Mouse (Mus musculus) frontal cortex, adult (tissue): Measurements from ENCODE around the gene Rbm28.

Source experiments
- ATAC-seq: cut with Nextera tagmentation; 2 replicates; pipeline ENCODE4 v1.9.2; 2017; ENCODE audit warnings: mild to moderate bottlenecking, moderate library complexity, mixed read lengths; ENCODE audit not compliant: low TSS enrichment

Gene Rbm28

DNA sequence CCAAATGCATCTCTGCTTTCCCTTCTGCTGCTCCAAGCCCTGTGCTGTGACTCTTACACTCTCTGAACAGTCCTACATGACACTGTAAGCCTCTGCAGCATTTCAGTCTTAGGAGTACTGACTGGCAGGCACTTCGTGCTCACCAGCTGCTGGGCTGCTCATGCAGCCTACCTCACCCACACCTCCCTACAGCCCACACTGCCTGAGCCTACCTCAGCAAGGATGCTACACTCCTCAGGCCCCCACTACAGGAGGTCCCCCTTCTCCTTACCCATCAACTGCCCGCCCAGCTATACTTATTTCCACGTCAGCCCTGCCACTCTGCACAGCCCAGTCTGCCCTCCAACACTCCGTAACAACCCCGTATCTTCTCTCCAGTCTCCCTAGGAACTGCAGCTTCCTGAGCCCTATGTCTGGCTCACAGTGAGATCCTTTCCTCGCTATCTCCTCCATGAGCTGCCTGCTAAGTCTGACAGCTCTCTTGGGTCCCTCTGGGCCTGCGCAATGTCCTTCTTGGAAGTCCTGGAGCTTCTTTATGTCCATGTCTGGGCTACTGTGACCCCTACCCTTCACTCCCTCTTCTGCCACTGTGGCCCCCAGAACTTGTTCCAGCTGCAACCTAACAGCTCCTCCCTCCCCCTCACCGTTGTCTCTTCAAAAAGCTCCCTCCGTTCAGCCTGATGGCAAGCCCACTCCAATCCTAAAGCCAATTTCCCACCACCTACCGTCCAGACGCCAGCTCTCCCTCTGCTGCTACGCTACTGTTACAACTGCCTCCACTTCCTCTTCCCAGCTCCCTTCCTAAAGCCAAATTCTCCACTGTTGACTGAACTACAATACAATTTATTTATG is 19.1 kb downstream of the Rbm28 start:
- ATAC-seq, result peak; percentile 79

DNA sequence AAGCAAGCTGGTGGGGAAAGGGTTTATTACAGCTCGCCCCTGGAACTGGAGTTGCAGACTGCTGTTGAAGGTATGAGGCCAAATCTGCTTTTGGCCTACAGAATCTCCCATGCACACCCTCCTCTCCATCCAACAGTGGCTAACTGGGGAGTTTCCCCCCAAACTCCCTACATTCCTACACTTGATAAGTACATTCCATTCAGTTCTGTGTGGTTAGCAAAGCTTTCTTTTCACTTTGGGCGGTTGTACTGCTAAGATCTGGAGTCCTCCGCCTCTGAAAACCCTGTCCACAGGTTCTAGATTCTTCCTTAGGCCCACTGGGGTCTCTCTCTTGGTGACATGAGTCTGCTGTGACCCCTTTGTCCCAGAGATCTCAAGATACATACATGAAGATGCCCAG is 19.8 kb downstream of the Rbm28 start:
- ATAC-seq, result no peak

DNA sequence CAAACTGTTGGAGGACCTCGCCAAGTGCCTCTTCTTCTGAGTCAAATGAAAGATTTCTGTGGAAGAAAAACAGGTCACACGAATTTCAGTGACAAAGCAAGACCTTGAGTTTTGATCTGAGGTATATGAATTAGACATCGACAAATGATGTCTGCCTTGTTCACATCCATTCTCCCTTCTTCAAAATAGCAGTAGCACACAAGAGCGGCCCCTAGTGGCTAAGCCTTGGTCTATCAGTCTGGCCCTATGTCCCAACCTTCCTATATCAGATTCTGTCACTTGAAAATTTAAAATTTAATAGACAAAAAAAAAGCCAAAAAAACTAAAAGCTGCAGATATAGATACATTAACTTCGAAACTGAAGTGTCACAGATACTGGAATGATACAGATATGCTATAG is 21.2 kb downstream of the Rbm28 start:
- peak; percentile 73 for ATAC-seq

DNA sequence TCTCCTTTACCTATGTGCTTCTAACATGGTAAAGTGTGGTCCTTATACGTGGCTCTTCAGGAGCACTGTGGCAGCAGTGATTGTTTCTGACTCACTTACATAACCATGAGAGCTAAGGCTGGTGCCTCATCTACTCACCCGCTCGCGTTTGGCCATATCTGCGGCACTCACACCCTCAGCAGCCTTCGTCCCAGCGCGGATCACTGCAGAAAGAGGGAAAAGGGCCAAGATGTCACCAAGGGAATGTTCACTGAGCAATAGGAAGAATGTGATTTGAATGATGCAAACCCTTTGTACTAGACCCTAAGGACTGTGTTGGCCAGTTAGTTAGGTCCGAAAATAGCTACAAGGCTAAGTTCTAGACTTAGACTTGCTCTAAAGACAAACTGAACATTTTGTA is 27.4 kb downstream of the Rbm28 start:
- peak; percentile 70 for ATAC-seq

DNA sequence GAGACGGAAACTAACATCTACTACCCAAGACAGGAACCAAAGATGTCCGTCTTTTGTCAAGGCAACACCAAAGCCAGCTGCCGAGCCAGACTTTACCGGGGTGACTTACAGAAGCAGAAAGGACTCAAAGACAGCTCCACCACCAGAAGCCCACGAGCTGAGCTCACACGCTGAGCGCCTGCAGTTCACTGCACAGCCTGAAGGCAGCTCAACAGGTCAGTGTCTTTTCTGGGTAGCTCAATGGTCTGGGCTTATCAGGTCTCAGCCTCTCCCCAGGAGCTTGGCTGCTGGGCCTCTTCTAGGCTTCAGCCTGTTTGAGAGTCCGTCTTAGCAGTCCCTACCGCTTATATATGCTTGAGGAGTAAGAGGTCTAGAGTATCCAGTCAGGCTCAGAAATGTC is 31.7 kb downstream of the Rbm28 start:
- ATAC-seq, result no peak

DNA sequence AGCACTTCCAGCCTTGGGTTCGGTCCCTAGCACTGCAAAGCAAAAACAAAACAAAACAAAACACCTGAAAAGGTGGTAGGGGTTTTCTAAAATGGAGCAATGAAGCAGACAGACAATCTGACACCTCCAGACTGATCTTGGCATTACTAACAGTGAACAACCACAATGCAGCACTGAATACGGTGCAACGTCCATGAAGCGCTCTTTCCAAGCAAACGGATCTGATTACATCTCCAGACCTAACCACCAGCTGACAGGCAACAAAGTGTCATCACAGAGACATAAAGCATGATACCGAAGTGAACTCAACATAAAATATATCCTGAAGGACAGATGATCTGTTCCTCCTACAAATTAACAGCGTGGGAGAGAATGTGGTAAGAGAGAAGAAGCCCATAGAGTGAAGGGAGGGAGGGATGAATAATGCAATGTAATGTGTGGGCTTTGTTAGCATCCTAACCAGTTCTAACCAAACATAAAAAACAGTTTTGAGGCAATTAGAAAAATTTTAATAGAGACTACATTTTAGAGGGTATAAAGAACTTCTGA is 37.9 kb downstream of the Rbm28 start:
- ATAC-seq, result peak; percentile 76

DNA sequence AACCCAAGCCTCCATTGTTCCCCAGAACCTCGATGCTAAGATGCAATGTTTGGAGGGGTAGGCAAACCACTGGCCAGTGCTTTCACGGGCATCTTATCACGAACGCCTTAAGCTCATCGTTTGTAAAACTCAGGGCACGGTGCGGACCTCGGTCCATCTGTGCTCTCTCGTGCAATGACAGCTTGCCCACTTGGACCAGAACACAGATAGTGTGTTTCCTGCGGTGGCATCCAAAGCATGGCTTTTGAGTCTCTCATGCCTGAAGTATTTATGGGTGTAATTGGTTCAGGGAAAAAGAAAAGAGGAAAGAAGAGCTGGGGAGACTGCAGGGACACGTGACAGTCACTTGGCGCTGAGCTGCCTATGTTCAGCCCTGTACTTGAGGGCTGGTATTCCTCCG is 44.8 kb downstream of the Rbm28 start:
- ATAC-seq, result no peak

DNA sequence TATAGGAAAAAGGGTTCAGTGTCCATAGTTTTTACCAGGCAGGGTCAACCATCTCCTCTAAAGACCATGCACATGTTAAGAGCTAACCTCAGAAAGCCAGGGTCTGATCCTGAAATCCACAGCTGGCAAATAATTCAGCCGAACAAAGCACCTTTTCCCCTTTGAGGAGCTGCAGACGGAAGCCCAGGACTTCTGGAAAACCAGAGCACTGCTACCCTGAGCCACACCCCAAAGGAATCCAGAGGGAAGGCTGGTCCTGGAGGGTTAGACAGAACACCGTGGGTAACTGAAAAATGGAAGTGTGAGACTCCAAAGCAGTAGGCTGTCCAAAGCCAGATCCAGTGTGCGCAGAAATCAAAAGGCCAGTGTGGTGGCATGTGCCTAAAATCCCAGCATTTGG is 45.8 kb downstream of the Rbm28 start:
- ATAC-seq, result no peak

DNA sequence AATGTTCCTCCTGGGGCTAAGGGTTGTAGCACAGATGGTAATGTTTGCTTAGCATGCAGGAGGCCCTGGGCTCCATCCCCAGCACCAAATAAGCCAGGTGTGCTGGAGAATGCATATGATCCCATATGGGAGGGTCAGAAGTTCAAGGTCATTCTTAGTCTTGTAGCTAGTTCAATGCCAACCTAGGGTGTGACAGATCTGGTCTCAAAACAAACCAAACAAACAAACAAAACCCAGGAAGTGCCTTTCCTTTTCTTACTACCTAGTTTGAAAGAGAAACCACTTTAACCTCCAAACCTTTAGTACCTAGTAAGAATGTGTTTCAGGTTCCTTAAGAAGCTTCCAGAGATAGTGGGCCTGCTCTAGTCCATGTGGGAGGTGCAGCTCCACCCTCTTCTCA is 46.6 kb downstream of the Rbm28 start:
- no peak for ATAC-seq

DNA sequence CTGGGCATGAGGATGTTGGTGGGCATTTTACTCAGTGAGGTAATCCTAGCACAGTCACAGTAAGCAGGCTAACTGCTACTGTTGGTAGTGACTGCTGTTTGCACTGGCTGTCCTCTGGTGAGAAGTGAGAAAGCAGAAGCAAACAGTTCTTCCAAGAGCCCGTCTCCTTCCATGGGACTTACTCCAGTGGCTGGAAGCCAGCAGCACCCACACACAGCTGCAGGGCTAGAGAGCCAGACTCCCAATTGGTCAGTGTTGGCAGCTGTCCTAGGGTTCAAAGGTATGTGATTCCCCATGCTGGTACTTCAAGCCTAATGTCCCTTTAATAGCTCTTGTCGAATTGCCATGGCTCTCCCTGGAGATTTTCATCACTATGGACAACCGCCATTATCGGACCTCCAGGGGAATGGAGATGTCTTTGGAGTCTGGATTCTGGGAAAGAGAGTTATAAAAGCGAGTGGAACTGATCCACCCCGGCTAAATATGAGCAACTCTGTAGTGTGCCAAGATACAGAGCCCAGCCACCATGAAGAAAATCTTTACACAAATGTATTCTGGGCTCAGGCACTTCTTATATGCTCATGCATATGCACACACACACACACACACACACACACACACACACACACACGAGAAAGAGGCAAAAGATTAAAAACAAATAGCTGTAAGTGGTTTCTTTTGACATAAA is 47.2 kb downstream of the Rbm28 start:
- ATAC-seq, result peak; percentile 84

DNA sequence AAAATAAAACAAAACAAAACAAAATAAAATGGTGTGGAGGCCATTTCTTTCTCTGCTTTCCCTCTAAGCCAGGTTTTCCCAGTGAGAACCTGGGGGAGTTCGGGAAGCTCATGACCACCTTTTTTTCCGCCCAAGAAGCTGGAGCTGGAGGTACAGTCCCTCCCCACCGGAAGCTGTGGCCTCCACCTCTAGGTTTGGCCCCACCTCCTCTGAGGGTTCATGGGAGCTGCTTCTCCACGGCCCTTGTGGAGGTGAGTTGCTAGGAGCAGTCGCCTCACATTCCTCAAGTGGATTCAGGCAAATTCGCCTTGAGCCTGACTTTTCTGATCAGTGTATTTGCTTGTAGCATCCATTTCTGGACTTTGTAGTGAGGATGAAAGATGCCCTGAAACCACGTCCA is 49.0 kb downstream of the Rbm28 start:
- ATAC-seq, result no peak

DNA sequence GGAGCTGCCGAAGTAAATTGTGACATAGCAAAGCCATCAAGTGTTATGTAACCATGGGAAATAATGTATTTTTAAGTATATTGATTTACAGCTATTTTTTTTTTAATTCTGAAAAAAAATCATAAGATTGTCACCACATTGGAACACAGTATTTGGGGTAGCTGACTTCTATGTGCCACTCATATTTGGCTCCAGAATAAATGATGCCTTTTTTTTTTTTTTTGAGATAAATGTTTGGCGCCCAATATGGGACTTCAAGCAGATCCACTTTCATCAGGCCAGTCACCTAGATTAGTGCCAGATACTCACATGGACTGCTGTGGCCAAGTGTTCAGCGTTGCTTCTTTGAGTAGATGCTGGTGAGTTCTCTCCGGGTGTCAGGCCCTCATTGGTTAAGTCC is 53.3 kb downstream of the Rbm28 start:
- no peak for ATAC-seq

DNA sequence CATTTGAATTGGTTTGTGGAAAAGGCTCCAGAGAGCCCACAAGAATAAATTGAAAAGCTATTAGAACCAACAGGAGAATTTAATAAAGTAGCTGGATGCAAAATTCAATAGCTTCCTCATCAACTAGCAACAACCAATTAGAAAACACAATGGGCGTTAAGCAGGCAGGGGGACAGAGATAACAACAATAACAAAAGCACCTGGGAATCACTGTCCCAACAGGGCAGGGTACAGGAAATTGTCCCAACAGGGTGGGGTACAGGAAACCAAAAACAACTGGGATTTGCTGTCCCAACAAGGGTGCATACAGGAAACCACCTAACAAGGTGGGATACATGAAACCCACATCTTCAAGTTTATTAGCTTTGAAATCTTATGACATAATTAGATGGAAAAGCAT is 56.4 kb downstream of the Rbm28 start:
- no peak for ATAC-seq

DNA sequence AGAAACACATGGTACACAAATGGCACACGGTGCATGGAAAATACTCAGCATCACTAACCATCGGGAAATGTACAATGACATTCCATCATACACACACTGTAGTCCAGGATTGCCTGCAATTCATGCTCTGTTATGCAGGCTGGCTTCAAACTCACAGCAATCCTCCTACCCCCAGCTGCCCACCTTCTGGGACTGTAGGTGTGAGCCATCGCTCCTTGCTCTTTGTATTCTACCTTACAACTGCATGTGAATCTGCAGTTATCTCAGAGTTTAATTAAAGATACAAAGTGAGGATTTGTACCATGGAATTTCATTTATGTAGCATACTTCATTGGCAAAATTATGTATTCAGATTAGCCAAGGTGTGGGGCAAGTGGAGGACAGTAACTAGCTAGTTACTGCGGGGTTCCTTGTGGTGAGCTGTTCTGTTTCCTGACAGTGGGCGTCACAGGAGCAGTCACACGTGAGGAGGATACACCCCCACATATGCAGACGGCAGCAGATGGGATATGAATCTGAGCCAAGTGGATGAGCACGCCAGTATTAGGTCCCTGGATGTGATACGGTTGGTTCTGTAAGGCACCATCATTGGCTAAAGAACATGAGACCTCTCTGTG is 63.5 kb downstream of the Rbm28 start:
- ATAC-seq, result peak; percentile 85

DNA sequence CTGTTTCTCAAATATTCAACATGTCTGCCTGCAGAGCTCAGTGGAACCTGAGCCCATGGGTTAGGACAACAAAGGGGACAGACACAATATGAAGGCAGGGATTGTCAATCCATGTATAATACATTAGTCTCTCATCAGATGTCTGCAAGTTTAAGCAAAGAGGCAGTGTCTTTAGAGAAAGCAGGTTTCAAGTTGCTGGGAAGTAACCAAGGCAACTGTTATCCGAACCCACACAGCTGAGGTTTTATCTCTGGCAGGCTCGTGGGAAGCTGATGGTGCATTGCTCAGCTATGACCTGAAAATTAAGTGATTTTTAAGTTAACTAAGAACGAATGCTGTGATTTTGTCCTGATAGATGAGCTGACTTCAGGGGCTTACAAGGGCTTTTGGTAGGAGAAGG is 64.4 kb downstream of the Rbm28 start:
- peak; percentile 84 for ATAC-seq

DNA sequence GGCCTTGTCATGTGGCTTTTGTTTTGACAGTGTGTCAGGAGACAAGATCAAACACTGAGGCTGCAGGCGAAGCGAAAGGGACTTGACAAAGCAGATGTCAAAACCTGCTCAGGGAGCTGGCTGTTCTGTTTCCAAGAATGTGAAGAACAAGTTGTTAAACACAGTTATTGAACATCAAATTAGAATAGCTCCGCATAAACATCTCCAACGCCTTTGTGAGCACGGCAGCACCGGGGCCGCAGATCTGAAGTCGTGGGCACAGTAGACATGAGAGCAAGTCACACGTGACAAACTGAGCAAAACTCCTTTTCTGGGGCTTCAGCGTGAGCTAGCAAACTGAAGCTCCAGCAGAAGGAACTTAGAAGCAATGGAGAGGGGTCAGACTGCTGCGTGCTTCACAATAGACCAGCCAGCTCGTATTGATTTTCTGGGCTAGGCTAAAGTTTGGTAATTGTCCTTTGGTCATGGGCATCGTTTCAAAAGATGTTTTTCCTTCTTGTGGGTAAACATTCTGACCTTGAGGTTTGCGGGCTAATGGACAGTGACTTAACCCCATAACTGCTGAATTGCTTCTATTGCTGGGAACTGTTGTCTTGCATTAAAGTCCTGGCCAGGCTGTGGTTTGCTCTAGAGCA is 65.2 kb downstream of the Rbm28 start:
- ATAC-seq, result peak; percentile 46

DNA sequence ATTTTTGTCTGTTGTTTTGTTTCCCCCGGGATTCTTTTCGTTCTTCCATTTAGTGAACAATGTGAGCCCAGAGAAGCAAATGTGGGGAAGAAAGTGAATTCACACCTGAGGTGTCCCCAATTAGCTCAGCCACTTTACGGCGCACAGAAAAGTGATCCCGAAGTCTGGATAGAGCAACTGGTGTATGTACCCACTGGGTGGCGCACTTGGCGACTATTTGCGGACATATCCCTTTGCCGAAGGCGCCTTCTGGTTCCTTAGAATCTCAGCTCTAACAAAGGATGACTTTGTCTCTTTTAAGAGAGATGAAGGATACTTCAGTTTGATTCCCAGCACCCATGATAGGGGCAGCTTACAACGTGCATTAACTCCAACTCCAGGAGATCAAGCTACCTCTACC is 71.9 kb downstream of the Rbm28 start:
- 0 out of 2 replicates have a peak, but pooled peaks have one; percentile 57 for ATAC-seq

DNA sequence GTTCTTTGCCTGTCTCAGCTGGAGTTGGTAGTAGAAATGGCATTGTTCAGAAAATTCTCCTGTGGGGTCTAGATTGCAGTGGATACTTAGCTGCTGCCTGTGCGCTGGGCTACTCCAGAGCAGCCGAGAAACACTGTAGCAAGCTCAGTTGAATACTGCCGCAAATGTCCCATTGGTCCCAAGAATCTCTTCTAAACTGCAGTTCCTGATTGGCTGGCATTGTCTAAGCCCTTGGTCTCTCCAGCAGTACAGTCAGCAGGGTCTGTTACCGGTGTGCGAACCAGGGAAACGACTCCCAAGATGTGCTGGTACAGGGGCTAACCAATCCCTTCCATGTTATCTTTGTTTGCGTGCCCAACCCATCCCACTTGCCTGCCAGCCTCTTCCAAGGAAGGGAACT is 72.6 kb downstream of the Rbm28 start:
- no peak for ATAC-seq

DNA sequence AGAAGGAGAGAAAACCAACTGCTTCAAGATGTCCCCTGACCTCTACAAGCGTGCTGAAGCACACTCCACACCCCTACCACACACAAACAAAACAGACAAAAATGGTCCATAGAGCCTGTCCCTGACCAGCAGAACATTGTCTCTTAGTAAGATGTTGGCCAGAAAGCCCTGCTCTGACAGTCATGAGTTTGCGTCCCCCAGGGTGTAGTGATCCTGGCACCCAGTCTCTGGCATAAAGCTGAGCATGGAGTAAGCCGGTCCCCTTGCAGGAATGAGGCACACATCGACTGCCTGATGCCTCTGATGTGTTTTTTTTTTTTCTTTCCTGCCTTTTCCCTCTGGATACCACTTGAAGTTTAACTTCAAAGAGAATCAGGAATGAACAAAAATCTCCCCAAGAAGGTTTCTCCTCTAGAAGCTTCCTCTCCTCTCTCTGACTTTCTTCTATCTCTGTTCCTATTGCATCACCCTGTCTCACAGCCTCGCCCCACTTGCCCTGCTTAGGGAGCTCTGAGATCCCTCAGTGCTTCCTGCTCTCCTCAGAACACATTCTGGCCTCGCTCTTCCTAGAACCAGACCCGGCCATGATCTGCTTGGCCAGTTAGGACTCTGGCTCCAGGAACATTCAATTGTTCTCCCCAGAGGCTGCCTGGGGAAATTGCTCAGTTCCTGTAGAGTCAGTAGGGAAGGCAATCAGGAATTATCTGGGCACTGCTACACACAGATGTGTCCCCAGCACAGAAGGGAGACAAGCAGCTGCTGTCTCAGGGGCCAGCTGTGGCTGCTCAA is 76.7 kb downstream of the Rbm28 start:
- no peak for ATAC-seq

DNA sequence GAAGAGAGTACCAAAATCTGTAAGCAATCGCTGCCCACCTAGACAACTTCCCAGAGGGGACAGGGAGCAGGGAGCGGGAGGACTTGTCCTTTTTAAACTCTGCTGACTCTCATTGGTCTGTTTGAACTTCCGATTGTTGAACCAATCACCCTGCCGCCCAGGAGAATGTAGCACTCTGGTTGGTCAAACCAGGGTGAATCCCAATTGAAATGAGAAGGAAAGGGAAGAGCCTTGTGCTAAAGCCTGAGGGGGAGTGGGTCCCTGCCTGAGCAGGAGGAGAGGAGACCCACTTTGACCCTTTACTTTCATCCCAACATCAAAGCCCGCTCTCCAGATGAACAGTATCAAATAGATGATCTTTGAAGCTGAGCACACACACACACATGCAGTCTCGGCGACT is 80.4 kb downstream of the Rbm28 start:
- ATAC-seq, result no peak

DNA sequence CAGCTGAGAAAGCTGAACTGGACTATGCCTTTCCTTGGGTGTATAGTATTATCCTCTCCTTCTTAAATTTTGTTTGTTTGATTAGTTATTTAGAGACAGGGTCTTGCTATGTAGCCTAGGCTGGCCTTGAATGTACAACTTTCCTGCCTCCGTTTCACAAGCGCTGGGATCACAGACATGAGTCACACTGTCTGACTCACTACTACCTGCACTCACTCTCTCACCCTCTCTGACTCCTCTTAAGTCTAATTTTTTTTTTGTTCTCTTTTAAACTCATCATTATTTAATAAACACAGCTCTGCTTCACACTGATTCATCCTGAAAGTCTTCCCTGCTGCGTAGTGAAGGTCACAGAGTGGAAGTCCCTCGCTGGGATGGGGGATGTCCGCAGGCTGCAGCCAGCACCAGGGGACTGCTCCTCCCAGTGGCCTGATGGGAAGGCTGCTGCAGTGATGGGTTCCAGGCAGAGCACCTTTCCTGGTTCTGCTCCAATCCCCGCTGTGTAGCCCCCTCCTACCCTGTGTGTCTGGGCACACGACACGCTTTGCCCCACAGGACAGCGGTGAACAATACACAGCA is 81.9 kb downstream of the Rbm28 start:
- ATAC-seq, result no peak
